Mouse (Mus musculus) ES-CJ7 (cell line): Measurements from ENCODE around the gene Cabp1.
A peak's percentile ranks its signal among the peaks of the same experiment; 100 is the strongest.

Experiments used
- DNase-seq: peaks from one replicate; pipeline ENCODE4 v3.0.0; 2011; ENCODE audit warnings: low read depth, low spot score

Cabp1 gene

DNA sequence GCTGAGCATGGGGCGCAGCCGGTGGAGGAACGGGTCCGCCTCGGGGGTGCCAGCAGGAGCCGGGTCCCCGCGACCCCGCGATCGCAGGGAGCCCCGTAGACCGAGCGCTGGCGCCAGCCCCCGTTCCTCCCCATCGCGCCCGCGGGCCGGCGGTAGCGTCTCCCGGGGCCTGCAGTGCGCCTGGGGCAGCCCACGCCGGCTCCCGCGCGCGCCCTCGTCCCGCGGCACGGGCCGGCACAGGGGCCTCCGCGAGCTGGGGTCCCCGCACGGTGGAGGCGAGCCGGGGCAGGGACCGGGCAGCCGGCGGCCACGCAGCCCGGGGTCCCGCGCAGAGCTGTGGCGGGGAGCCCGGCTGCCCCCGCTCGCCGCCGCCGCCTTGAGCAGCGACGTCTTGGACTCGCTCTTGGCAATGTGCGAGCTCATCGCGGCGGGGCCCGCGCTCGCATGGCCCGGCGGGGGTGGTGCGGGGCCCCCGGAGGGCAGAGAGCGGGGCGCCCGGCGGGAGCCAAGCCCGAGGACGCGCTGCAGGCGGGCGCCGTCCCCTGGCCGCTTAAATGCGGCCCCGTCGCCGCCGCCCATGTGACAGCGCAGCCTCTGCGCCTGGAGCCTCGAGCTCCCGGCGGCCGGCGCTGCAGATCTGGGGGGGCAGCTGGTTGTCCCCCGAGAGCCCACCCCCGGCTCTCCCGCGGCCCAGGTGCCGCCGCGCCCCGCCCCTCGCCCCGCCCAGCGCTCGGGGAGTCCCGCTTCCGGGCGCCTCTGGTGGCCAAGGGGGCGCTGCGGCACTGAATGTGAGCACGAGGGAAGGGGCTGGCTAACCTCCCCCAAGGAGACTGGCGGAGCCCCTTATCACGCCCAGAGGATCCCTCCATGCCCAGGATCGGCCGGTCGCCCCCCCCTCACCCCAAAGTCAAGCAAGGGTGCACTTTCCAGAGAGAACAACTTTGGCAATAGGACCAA lies at the start of gene Cabp1:
Gene Cabp1, minus strand, starts transcription at position 713 of the 957 bp plus-strand sequence.
- DNase-seq, result peak; percentile 56

DNA sequence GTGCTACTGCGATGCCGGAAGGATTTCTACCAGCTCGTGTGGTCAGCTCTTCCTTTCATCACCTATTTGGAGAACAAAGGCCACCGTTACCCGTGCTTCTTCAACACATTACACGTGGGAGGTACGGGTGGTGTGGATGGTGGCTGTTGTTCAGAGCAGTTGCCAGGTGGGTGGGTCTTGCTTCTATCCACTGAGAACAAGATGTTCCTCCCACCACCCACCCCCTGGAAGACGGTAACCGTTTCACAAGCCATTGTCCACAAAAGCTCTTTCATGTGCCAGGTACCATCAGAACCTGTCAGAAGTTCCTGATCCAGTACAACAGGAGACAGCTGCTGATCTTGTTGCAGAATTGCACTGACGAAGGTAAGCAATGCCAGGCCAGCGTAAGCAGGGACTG lies 46.0 kb upstream of the Cabp1 start:
- DNase-seq, result no peak

DNA sequence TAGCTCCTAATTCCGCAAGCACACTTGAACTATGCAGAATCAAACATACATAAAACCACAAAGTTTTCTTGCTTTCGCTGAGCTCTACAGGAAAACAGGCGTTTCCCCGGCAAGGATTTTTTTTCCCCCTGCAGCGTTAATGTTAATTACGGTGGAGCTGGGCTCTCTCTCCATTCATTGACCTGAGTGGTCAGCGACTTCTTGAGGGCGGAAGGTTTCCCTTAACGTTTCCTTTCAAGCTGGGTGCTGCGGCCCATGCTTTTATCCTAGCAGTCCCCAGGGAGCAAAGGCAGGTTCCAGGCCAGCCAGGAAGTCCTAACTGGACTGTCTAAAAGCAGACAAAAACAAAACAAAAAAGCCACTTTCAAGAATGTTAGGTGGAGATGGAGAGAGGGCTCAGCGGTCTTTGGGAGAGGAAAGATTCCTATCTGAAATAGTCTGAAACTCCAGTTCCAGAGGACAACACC lies 44.6 kb upstream of the Cabp1 start:
- no peak for DNase-seq

DNA sequence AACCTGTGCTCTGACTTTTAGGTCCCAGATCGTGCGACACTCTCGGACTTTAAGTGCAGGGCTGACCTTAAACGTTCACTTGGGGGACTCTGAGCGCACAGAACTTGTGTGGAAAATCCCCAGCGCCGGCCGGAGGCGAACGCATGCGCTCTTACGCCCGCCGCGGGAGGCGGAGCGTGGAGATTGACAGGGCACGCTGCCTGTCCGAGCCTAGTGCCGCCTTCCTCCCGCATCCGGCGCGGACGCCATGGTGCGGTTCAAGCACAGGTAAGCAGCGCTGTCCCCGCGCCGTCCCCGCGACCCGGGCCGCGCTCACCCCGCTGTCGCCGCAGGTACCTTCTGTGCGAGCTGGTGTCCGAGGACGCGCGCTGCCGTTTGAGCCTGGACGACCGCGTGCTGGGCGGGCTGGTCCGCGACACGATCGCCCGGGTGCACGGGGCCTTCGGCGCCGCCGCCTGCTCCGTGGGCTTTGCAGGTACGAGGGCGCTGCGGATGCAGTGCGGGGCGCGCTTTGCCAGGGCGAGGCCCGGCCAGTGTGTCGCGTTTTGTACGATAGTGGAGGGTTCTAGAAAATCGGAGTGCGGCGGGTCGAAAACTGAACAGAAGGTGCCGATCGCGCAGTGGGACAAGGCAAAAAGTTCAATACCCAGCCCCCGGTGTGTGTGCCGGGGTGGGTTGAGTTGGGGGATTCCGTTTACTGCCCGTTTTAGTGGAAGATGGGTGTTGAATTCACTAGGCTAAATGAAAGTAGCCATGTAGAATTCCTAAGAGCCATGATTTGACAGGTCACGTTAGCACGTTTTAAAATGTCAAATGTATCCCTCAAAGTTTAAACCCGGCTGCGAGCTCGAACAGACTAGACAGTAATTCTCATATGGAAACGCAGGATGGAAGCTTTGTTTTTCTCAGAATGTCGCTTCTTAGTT lies 43.9 kb upstream of the Cabp1 start:
- peak; percentile 92 for DNase-seq

DNA sequence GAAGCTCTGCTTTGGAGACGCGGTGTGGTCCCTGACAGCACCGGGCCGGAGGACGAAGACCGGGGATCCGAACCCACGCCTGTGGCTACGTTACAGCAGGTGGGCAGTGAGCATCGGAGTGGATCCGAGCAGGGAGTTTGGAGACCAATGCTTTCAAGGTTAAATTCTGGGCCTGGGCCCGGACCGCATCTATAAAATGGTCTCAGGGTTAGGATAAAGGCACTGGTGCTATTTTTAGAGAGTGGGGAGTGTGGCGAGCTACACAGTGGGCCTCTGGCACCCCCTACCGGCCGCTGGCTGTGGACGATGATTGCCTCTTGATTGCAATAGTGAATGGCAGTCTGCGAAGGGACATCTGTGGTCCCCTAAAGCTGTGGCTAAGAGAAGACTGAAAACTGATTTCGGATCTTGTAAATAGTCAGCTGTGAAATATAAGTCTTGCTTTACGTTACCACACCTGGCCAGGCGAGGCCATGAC lies 41.6 kb upstream of the Cabp1 start, which contains the start of gene Pop5:
Gene Pop5, plus strand, starts transcription at position 51 of the 478 bp plus-strand sequence.
- peak; percentile 85 for DNase-seq

DNA sequence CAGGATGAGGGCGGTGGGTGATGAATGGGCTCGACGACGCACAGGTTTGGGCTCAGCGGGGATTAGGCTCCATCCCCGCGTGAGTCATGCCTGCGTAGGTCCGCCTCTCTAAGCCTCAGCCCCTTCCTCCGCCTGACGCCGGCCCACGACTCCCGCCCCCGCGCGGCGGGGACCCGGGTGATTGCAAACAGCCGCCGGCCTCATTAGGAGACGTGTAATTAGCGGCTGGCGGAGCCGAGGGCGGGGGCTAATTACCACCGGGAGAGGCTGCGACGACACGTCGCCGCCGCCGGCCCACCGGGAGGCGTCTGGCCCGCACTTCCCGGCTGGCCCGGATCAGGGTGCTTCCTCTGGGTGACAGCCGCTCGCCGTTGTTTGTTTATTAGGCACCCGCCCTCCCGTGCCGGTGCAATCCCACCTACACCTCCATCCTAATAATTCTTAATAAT lies 41.2 kb upstream of the Cabp1 start:
- DNase-seq, result peak; percentile 42

DNA sequence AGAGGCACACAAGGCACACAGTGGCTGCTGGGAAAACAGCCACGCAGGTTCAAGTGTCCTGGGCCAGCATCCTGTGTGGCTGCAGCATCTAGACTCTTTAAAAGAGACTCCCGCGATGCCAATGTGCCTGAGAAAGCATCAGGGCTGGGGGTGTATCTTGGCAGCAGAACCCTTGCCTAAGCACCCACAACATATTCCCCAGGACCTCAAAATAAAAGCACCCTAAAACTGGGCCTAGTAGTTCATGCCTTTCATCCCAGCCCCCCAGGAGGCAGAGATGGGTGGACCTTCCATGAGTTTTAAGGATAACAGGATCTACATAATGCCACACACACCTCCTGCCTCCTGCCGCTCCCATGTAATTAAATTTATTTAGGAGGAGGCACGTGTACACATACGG lies 40.3 kb upstream of the Cabp1 start:
- no peak for DNase-seq

DNA sequence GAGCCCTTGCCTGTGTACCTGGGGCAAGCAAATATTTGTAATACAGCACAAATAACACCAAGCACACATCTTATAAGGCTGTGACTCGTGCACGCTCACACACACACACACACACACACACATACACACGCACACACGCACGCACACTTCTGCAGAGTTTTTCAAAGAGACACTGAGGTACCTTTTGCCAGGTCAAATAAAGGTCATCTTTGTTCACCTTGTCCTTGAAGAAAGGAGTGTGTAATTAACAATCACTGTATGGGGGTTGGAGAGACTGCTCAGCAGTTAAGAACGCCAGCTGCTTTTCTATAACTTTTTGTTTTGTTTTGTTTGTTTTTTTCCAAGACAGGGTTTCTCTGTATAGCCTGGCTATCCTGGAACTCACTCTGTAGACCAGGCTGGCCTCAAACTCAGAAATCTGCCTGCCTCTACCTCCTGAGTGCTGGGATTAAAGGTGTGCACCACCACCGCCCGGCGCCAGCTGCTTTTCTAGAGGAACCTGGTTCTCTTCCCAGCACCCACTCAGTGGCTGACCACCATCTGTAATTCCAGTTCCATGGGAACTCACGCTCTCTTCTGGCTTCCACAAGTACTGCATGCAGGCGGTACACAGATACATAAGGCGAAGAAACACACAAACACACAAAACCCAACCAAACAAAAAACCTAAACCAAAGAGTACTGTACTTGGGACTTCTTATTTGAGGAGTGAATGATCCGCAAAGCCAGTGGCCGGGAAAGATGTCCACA lies 39.0 kb upstream of the Cabp1 start:
- DNase-seq, result peak; percentile 72

DNA sequence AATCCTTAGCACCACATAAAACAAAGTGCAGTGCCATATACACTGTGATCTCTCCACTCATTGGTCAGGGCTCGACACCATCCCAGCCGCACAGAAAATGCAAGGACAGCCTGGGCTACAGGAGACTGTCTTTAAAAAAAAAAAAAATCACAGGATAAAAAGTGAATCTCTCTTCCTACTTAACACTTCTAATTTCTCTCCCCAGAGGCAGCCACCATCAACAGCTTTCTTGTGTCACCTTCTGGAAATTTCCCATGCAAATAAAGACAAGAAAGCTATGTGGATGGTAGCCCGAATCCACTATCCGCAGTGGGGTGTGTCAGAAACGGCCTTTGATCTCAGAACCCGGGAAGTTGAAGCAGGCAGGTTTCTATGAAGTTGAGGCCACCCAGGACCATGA lies 38.3 kb upstream of the Cabp1 start:
- no peak for DNase-seq

DNA sequence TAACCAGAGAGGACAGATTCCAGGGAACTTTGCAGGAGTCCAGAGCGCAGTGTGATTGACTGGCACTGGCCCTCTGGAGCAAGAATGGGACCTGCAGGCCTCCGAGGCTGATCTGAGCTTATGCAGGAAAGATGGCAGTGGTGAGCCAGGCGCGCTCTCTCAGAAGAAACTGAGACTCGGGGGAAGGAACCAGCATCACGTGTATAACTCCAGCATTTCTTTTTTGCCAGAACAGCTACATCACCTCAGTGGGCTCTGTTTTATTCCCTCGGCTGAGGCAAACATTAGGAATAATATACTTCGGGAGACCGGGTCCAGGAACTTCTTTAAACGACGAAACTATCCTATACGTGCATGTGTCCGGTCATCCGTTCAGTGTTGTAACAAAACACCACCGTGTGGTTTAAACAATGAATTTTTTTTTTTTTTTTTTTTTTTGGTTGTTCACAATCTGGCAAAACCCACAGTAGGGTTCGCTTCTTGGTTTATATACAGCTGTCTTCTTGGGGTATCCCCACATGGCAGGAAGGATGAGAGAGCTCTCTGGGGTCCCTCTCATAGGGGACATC lies 37.5 kb upstream of the Cabp1 start:
- DNase-seq, result no peak

DNA sequence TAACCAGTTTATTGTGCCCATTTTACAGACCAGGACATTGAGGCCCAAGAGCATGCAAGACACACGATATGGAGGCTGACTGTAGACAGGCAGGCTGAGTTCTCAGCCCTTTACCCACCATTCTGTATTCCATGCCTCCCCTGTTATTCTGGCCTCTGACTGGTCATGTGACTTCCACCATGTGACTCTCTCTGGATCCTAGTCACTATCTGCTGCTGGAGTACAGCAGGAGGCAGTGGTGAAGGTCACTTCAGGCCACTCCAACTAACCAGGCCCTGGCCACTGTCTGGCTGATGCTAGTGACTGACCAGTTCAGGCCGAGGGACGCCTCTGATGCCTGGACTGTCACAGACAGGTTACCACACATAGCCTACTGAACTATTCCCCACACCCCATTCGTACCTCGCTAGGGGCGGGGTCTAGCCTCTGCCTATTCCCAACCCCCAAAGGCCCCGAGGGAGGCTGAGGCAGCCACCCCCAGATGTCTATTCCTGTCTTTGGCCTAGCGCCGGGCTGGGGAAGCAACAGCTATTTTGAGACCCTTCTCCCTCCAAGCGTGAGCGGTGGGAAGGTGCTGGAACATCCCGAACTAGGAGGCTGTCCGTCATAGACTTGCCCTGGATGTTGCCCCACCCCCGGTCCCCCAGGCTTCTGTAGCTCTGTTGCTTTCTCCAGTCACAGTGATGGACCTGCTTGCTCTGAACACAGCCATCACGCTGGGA lies 36.8 kb upstream of the Cabp1 start:
- peak; percentile 55 for DNase-seq

DNA sequence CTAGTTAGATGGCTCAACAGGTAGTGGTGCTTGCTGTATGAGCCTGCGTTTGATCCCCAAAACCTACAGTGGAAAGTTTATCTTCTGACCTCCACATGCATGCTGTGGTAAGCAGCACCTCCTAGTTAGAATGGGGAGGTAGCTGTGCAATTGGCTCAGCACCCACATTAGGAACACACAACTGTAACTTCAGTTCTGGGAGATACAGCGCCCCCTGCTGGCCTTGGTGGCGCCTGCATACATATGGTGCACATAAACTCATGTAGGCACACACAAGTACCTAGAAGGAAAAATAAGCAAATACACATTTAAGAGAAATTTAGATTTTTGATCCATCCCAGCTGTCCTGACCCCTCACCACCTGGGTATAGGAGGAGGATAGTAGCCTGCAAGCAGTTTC lies 28.3 kb upstream of the Cabp1 start:
- no peak for DNase-seq

DNA sequence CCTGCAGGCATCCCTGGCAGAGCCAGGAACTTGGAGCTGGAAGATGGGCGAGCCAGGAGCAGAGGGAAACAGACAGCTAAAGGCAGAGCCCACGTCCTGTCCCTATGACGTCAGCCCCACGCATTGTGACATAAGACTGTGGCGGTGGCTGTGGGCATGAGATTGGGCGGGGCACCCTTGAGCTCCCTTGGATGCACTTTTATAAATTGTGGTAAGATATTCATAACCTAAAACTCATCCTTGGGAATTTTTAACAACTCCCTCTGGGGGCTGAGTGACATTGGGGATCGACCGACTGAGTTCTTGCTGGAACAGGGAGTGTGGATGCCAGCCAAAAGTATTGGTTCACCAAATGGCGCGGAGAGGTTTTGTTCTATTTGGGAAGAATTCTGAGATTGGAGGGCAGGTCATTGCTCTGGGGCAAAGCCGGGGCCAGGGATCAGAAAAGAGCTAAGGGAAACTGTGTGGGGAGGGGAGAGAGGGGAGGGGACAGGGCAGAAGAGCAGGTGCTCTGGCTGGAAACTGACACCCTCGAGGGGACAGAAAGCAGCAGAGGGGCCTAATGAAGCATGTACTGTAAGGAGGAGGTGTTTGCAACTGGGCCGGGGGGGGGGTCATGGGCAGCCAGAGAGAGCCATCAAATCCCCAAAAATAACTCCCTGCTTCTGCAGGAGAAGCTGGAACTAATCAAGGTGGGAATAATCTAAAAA lies 26.9 kb upstream of the Cabp1 start:
- DNase-seq, result no peak

DNA sequence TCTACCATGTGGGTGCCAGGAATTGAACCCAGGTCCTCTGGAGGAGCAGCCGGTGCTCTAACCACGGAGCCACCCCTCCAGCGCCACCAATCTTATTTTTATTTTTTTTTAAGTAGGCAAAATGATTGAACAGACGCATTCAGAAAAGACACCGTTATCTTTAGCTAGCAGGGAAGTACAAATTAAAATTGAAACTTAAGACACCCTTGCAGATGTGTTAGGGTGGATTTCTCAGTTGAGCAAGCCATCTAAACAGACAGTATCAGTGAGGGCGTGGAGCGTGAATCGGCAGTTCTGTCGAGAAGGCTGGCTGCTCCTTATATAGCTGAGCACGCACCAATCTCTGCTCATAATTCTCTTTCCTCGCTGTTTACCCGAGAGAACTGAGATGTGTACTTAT lies 23.8 kb upstream of the Cabp1 start:
- DNase-seq, result no peak

DNA sequence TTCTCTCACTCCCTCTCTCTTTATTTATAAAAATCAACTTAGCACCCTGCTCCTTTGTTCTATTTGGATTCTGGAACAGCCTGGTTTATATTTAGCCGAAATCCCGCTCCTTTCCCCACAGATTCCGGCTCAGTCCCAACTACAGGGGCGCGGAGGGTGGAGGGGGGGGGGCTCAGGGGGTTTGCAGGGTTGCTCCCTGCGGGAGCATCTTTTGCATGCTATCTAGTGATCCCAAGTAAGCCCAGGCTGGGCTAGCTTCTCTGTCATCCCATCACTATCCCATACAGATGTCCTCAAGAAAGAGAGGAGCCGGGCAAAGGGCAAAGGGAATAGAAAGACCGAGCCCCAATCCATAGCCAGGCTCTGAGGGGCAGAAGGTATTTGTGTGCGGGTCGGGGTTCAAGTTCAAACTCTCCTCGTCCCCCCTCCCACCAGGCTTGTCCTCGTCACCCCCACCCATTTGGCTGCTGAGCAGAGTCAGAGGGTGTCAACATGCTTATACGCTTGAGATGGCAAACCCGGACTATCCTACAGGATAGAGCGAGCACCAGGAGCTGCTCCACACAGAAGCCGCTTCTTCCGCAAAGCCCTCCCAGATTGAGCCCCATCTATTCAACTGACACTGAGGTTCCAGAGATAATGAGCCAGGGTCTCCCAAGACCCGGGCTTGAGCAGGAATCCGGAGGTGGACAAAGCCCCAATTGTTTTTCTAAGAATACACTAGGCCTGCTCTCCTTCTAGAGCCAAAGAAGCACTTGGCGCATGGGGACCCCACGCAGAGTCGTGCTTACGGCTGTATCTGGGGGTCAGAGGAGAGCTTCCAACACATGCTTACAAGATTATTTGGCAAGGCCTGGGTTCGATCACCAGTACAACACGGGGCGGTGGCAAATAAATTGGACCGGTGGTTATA lies 21.3 kb upstream of the Cabp1 start:
- no peak for DNase-seq

DNA sequence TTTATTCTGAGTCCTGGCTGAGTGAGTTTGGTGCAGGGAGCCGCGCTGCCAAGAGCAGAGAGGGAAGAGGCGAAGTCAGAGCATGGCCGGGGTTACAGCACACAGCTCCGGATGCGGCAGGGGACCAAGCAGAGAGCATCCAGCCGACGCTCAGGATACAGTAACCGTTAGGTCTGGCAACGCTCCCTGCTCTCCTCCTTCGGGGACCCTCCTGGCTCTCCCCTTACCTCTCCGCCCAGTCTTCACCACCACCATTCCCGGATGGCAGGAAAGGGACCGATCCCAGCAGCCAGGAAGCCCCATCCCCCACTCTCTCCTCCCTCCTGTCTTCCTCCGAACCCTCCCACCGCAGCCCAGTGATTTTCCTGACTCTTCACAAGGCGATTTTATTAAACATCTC lies 20.7 kb upstream of the Cabp1 start:
- DNase-seq, result no peak

DNA sequence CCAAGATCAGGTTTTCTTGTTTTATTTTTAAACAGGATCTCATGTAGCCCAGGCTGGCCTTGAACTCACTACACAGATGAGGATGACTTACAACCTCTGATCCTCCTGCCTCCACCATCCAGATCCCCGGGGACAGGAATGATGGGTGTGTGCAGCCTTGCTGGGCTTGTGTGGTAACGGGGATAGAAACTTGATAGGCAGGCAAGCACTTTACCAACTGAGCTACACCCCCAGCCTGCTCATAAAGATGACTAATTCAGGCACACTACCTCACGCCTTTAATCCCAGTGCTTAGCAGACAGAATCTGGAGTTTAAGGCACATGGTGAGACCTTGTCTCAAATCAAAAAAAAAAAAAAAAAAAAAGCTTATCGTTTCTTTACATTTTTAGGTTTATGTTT lies 18.7 kb upstream of the Cabp1 start:
- DNase-seq, result no peak

DNA sequence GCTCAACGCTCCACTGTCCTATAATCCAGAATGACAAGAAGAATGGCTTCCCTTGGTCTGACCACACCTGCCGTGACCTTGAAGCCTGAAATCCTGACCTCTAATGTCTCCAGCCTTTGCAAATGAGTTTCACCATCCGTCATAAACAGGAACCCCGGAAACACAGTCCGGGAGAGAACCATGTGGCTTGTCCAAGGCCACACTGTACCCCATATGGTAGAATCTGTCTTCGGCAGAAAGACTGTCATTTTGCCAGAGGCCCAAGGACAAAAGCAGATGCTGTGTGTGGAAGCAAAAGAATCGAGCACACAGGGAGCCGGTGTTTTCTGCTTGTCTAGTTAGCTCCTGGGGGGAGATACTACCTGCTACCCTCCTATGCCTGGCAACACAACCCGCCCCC lies 18.3 kb upstream of the Cabp1 start:
- DNase-seq, result no peak

DNA sequence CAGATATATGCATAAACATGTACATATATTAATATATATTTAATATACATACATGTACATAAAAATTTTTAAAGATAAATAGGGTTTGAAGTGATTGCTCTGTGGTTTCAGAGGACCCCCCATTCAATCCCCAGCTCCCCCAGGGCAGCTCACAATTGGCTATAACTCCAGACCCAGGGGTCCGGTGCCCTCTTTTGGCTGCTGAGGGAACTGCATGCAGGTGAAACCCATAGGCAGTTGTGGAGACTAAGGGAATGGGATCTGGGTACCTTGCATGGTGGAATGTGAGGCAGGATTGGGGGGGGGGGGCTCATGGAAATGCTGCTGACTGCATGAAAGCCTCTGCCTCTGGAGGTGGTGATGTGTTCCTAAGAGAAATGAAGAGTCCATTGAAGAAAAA lies 16.2 kb upstream of the Cabp1 start:
- peak; percentile 71 for DNase-seq
